Mouse (Mus musculus) E14TG2a.4 (cell line): ENCODE measurements around the gene Map2k2.
"Not testable (repeated sequence)": the region's sequence is repeated elsewhere in the genome, so short reads cannot be mapped to it uniquely, and the experiment has no call there.

Experiments
- H3K27me3 ChIP-seq: 2 replicates; pipeline ENCODE4 v1.6.1; 2014; ENCODE audit warnings: low read length, control low read depth; ENCODE audit not compliant: insufficient read depth
- H3K36me3 ChIP-seq: 2 replicates; pipeline ENCODE4 v1.6.1; 2014; ENCODE audit warnings: low read length, control low read depth; ENCODE audit not compliant: insufficient read depth
- H3K4me1 ChIP-seq: replicated peaks from 2 replicates; pipeline ENCODE4 v1.6.1; 2014; ENCODE audit warnings: low read depth, low read length, control low read depth
- H3K4me3 ChIP-seq: replicated peaks from 2 replicates; pipeline ENCODE4 v1.5.1; 2014; ENCODE audit warnings: mild to moderate bottlenecking, low read length
- H3K9me3 ChIP-seq: 2 replicates; pipeline ENCODE4 v1.6.1; 2014; ENCODE audit warnings: low read length, control low read depth
- CTCF ChIP-seq: conservative IDR thresholded peaks from 2 replicates; pipeline ENCODE4 v1.5.1; 2014; ENCODE audit warnings: low read length
- NANOG ChIP-seq: IDR thresholded peaks from 2 replicates; pipeline ENCODE4 v1.6.1; 2014; ENCODE audit warnings: borderline replicate concordance, low read length, mixed read lengths
- POU5F1 ChIP-seq: IDR thresholded peaks from 2 replicates; pipeline ENCODE4 v1.6.1; 2014; ENCODE audit warnings: low read length, borderline replicate concordance

Gene Map2k2

DNA sequence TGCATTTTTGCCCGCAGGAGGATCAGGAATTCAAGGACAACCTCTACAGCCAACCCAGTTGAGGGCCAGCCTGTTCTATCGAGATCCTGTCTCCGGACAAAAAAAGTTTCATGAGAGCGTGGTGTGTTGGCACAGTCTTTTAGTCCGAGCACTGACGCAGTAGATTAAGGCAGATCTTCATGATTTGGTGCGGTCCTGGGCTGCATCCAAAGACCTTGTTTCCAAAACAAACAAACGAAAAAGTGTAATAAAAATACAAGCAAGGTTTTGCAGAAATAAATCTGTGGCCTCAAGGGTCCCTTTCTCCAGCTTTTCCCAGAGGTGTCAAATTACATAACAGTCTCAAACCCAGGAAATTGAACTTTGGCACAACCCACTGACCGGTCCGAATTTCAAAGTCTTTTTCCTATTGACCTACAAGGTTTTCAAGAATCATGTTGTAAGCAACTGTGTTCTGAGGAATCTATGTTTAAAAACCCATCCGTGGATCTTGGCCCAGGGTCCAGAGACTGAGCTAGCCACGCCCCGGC, 70.3 kb downstream of the Map2k2 start:
- H3K36me3 ChIP-seq, result peaks cover 44% of the 10 kb centered on the region
- H3K4me3 ChIP-seq, result peak overlapping the region; percentile 99
- no peaks in the 10 kb centered on the region for H3K27me3 ChIP-seq
- peaks cover 67% of the 10 kb centered on the region for H3K4me1 ChIP-seq
- H3K9me3 ChIP-seq, result no peaks in the 10 kb centered on the region
- TF ChIP-seq CTCF (no peak), POU5F1 (no peak)

DNA sequence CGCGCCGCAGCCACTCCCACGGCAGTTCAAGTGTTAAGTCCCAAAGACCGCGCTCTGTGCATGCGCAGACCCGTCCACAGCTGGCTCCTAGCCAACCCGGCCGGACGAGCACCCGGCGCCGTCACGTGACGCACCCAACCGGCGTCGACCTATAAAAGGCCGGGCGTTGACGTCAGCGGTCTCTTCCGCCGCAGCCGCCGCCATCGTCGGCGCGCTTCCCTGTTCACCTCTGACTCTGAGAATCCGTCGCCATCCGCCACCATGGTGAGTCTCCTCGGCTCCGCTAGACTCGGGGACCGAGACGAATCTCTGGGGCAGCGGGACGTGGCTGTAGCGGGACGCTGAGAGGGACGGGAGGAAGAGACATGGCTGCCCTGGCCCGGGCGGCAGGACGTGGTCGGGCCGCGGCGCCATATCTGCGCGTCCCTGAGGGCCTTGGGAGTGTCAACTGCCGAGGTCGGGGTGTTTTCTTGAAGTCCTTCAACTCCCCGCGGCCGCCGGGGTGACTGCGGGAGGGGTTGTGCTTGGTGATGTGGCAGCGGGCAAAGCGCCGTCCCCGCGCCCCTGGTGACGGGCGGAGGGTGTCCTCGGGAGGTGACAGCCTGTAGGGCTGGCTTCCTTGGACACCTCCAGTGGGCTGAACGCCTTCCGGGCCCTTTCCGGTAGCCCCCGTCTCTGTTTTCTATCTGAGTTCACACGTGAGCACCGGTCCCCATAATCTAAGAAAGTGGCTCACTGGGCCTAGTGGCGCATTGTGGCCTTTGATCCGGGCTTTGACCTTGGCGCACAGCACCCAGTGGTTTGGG, 71.0 kb downstream of the Map2k2 start, which contains the start of gene Eef2:
TSS of gene Eef2 (plus strand) at position 166 of the 806 bp plus-strand sequence.
- no peaks in the 10 kb centered on the region for H3K9me3 ChIP-seq
- no peaks in the 10 kb centered on the region for H3K27me3 ChIP-seq
- H3K4me1 ChIP-seq, result peaks cover 73% of the 10 kb centered on the region
- peak within 1 kb of the TSS; percentile 99 for H3K4me3 ChIP-seq
- no peak for TF ChIP-seq NANOG
- no peak for TF ChIP-seq POU5F1
- no peak for TF ChIP-seq CTCF
- peaks cover 51% of the 10 kb centered on the region for H3K36me3 ChIP-seq

DNA sequence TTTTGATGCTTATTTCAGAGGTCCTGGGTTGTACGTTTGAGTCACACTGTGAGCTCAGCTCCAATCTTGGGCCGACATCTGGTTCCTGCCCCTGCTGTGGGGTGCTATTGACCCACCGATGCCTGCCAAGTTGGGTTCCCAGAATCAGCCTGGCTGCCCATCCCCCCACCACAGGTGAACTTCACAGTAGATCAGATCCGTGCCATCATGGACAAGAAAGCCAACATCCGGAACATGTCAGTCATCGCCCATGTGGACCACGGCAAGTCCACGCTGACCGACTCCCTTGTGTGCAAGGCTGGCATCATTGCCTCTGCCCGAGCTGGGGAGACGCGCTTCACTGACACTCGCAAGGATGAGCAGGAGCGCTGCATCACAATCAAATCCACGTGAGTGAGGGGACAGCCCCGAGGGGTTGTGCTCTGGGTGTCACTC, 71.8 kb downstream of the Map2k2 start:
- no peaks in the 10 kb centered on the region for H3K9me3 ChIP-seq
- H3K4me1 ChIP-seq, result peaks cover 77% of the 10 kb centered on the region
- peaks cover 59% of the 10 kb centered on the region for H3K36me3 ChIP-seq
- no peaks in the 10 kb centered on the region for H3K27me3 ChIP-seq
- TF ChIP-seq POU5F1, result no peak
- no peak for TF ChIP-seq NANOG
- no peak for TF ChIP-seq CTCF
- H3K4me3 ChIP-seq, result peak overlapping the region; percentile 99

DNA sequence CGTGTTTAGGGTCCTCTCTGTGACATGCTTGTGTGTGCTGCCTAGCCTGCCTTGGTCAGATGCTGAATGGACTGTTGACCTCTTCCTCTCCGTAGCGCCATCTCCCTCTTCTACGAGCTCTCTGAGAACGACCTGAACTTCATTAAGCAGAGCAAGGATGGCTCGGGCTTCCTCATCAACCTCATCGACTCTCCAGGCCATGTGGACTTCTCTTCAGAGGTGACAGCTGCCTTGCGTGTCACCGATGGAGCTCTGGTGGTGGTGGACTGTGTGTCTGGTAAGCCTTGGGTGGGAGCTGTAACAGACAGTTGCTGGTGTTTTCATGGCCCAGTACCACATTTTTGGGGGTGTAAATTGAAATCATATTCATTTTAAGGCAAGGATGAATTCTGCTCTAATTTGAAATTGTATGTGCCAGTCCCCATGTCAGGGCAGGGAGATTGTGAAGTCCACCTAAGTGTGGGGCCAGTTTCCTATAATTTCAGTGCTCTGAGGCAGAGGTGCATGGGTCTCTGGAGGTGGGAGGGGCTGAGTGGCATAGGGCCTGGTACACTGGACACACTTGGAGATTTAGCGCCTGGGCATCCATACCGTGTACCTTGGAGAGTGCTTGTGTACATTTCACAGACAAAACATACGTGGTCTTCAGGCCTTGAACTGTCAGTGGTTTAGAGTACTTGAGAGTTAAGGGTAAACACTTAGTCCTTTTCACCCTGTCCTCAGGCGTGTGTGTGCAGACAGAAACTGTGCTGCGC, 72.4 kb downstream of the Map2k2 start:
- TF ChIP-seq POU5F1, result no peak
- TF ChIP-seq NANOG, result no peak
- no peak for TF ChIP-seq CTCF
- Histone ChIP-seq H3K27me3 (no peaks in the 10 kb centered on the region), H3K4me3 (peak overlapping the region; percentile 99), H3K4me1 (peaks cover 73% of the 10 kb centered on the region), H3K9me3 (no peaks in the 10 kb centered on the region), H3K36me3 (peaks cover 59% of the 10 kb centered on the region)

DNA sequence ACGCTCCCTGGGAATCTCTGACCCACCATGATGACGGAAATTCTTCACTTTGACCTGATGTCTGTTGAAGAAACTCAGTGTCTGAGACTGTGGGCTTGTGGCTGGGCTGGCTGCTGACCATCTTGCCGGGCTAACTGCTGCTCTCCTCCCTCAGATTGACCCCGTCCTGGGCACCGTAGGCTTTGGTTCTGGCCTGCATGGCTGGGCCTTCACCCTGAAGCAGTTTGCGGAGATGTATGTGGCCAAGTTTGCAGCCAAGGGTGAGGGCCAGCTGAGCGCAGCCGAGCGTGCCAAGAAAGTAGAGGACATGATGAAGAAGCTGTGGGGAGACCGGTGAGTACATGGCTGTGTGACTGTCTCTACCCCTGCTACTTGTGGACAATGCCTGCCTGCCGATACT, 73.2 kb downstream of the Map2k2 start:
- H3K4me1 ChIP-seq, result peaks cover 71% of the 10 kb centered on the region
- no peaks in the 10 kb centered on the region for H3K9me3 ChIP-seq
- H3K36me3 ChIP-seq, result peaks cover 62% of the 10 kb centered on the region
- peak overlapping the region; percentile 99 for H3K4me3 ChIP-seq
- TF ChIP-seq NANOG (no peak), POU5F1 (no peak), CTCF (no peak)
- no peaks in the 10 kb centered on the region for H3K27me3 ChIP-seq

DNA sequence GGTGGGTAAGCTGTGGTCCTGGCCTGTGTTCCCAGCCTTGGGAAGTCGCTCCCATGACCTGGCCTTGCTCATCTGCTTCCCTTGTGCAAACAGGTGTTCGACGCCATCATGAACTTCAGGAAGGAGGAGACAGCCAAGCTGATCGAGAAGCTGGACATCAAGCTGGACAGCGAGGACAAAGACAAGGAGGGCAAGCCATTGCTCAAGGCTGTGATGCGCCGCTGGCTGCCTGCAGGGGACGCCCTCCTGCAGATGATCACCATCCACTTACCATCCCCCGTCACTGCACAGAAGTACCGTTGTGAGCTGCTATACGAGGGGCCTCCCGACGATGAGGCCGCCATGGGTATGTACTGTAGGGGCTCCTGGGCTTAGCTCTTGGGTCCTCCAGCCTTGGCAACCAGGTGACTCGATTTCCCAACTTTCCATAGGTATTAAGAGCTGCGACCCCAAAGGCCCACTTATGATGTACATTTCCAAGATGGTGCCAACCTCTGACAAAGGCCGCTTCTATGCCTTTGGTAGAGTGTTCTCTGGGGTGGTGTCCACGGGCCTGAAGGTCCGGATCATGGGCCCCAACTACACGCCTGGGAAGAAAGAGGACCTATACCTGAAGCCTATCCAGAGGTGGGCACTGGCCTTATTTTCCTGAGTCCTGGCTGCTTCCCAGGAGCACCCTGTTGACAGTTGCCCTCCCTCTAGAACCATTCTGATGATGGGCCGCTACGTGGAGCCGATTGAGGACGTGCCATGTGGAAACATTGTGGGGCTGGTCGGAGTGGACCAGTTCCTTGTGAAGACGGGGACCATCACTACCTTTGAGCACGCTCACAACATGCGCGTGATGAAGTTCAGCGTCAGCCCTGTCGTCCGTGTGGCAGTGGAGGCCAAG, 74.0 kb downstream of the Map2k2 start:
- Histone ChIP-seq H3K36me3 (peaks cover 70% of the 10 kb centered on the region), H3K4me3 (peak overlapping the region; percentile 99), H3K4me1 (peaks cover 71% of the 10 kb centered on the region), H3K9me3 (no peaks in the 10 kb centered on the region), H3K27me3 (no peaks in the 10 kb centered on the region)
- TF ChIP-seq POU5F1, result no peak
- TF ChIP-seq CTCF, result peak; percentile 31

DNA sequence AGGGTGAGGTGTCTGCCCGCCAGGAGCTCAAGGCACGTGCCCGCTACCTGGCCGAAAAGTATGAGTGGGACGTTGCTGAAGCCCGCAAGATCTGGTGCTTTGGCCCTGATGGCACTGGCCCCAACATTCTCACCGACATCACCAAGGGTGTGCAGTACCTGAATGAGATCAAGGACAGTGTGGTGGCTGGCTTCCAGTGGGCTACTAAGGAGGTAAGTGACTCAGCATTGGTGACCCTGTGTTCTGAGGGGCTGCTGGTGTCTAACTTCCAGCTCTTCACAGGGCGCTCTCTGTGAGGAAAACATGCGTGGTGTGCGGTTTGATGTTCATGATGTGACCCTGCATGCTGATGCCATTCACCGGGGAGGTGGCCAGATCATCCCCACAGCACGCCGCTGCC, 75.2 kb downstream of the Map2k2 start:
- H3K4me3 ChIP-seq, result peak overlapping the region; percentile 99
- TF ChIP-seq CTCF (no peak), NANOG (no peak), POU5F1 (no peak)

DNA sequence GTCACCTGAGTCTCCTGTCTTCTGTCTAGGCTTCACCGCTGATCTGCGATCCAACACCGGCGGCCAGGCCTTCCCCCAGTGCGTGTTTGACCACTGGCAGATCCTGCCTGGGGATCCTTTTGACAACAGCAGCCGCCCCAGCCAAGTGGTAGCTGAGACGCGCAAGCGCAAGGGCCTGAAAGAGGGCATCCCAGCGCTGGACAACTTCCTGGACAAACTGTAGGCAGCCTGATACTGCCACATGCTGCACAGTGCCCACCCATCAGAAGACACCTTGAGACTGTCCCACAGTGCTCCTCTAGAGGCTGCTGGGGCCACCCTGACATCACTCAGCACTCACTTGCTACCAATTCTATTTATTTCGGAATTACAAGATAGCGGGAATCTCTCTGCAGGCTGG, 76.1 kb downstream of the Map2k2 start:
- H3K9me3 ChIP-seq, H3K4me3 ChIP-seq, H3K27me3 ChIP-seq: not testable (repeated sequence)
- Histone ChIP-seq H3K4me1 (peaks cover 71% of the 10 kb centered on the region), H3K36me3 (peaks cover 85% of the 10 kb centered on the region)

More for the DNA sequence above, 75.2 kb downstream of the Map2k2 start:
- Histone ChIP-seq H3K9me3 (no peaks in the 10 kb centered on the region), H3K4me1 (peaks cover 71% of the 10 kb centered on the region), H3K27me3 (no peaks in the 10 kb centered on the region), H3K36me3 (peaks cover 81% of the 10 kb centered on the region)
